Mouse (Mus musculus) cerebellum, adult 18-20 months (tissue): ENCODE results near the gene Rab7b.

Experiments
- DNase-seq, 2 experiments: peaks; one replicate each; pipeline ENCODE4 v3.0.0; 2021

Gene Rab7b

GRCm38 (mm10) chr1:131688475-131688874 is at the start of gene Rab7b:
Gene Rab7b, plus strand, starts transcription at chr1:131688695.
- no peak for DNase-seq

- DNase-seq = no peak
Observed at GRCm38 (mm10) chr1:131640062-131640461, 48.4 kb upstream of the Rab7b start.

- no peak for DNase-seq
Observed at GRCm38 (mm10) chr1:131641565-131641964, 46.9 kb upstream of the Rab7b start.

- DNase-seq = no peak
Observed at GRCm38 (mm10) chr1:131642251-131642650, 46.2 kb upstream of the Rab7b start.

GRCm38 (mm10) chr1:131652670-131653443 is 35.6 kb upstream of the Rab7b start:
- no peak for DNase-seq

GRCm38 (mm10) chr1:131655601-131656000 is 32.9 kb upstream of the Rab7b start:
- DNase-seq = no peak

- DNase-seq = peak; percentile 90 to 92
Observed at GRCm38 (mm10) chr1:131657945-131658354, 30.5 kb upstream of the Rab7b start.

GRCm38 (mm10) chr1:131659512-131660085 is 28.9 kb upstream of the Rab7b start:
- no peak for DNase-seq

GRCm38 (mm10) chr1:131660266-131660665 is 28.2 kb upstream of the Rab7b start:
- DNase-seq = no peak

- no peak for DNase-seq
Observed at GRCm38 (mm10) chr1:131660716-131661472, 27.6 kb upstream of the Rab7b start.

- DNase-seq = no peak
Observed at GRCm38 (mm10) chr1:131661749-131662148, 26.7 kb upstream of the Rab7b start.

- DNase-seq = no peak
Observed at GRCm38 (mm10) chr1:131663286-131663995, 25.1 kb upstream of the Rab7b start.

DNA sequence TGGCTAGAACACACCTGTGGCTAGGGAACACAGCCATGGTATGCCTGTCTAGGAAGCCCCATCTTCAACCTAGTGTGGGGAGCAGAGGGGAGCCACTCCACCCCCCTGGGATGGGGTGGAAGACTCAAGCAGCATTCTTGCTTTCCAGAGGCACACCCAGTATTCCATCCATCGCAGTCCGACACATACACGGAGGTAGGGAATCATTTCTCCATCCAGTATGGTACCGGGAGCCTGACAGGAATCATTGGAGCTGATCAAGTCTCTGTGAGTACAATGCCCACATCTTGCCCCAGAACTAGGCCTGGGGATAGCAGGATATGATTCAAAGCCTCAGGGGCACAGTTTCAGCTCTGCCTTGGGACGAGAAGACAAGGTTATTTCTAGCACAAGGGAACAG is 24.4 kb upstream of the Rab7b start:
- DNase-seq = no peak

DNA sequence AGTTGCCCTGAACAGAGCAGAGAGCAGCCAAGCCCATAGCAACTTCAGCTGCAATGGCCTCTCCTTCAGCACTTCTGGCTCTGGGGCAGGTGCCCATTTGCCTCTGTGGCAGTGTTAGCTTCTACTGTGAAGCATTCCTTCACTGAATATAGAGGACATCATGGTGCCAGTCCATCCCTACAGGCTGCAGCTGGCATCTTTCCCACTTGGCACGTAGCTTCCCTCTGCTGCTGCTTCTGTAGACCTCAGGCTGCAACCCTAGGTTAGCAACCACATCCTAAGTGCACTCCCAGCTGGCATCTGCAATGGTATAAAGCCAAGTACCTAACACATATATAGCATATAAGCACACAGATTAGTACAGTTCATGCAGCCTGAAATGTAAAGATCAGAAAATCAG is 22.6 kb upstream of the Rab7b start:
- DNase-seq = no peak

GRCm38 (mm10) chr1:131671113-131671512 is 17.4 kb upstream of the Rab7b start:
- no peak for DNase-seq

- no peak for DNase-seq
Observed at GRCm38 (mm10) chr1:131672361-131672760, 16.1 kb upstream of the Rab7b start.

DNA sequence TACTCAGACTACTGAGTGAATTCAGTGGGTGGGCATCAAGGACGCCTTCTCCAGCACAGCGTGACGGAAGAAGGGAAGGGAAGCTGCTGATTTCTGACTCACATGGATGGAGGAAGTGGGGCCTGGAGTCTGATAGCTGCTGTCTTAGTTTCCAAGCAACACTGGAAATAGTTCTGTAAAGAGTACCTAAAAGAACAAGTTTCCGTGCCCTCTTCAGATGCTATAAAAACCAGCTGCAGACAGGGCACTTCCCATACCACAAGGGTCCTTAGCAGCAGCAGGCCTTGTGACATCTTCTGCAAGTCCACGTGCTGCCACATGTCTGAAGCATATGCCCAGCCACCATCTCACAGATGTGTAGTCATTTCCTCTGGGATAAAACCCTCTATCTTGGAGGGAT is 8.9 kb upstream of the Rab7b start:
- no peak for DNase-seq

- no peak for DNase-seq
Observed at GRCm38 (mm10) chr1:131687739-131688138, 756 bp upstream of the Rab7b start.

GRCm38 (mm10) chr1:131689016-131689415 is 521 bp downstream of the Rab7b start:
- DNase-seq = no peak

- no peak for DNase-seq
Observed at GRCm38 (mm10) chr1:131689899-131690298, 1.4 kb downstream of the Rab7b start.

DNA sequence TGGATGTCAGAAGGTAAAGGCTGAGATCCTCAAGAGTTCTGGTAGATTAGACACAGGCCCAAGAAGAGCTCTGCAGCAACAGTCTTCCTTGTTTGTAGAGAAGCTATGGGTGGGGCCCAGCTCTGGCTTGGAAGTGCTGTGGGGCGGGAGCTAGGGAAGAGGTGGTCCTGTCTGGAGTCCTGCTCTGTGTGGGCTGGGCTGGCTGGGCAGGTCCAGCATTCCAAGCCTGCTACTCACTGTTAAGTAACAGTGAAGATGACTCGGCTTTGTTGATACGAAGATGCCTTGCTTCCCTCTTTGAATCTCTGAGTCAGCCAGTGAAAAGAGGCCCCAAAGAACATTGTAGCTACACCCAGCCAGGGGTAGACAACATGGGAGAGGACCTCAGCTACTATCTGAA is 1.9 kb downstream of the Rab7b start:
- no peak for DNase-seq

GRCm38 (mm10) chr1:131691356-131691755 is 2.9 kb downstream of the Rab7b start:
- DNase-seq = no peak

DNA sequence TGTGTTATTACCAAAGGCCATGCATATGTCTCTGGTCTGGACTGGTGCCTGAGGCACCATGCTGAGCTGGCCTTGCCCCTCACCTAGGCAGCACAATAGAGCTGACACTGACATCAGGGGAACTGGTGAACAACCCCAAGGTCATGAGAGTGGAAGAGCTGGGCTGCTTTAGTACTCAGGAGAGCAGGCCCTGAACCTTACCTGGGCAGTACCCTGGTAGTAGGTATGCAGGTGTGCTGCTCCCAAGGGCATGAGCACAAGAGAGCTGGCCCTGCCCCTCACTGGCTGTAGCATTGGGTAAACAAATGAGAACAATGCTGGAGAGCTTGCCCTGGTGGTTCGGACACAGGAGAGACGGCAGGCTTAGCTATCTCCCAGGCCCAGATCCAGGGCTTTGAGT is 6.8 kb downstream of the Rab7b start:
- no peak for DNase-seq
